Comparison of ENCODE assay signal across 9 mouse cellular contexts in genomic region chr5:142583616-142584126, GRCm38 (mm10). TPM values are rescaled to one million over a fixed set of nuclear protein-coding genes. Genes with fewer than 3 reads are reported as not detected.
A peak's percentile ranks its signal among the peaks of the same experiment; 100 is the strongest.
DNase-seq lines count a peak whose midpoint lies in the region; ATAC-seq and TF ChIP-seq lines count a peak whose summit lies in the region.
"Had no signal": no experiment of that assay in that cellular context is flagged by ENCODE, and none has a peak within 500 bp of the region (broad histone marks: within the 10 kb centered on the region; RNA-seq: fewer than 3 reads in every experiment).

No protein-coding gene starts in this region.

- no peak overlapping the region for H3K4me3 ChIP-seq in embryonic facial prominence, embryonic 13.5 days
- H3K4me3 ChIP-seq in layer of hippocampus, adult 2 months: peak overlapping the region; percentile 23; the same call in 1 of the 2 replicates
- no peak overlapping the region for H3K4me3 ChIP-seq in myocyte
- H3K4me3 ChIP-seq: heart, embryonic 15.5 days; megakaryocyte, embryonic 14.5 days had no signal

- peak; percentile 61 for DNase-seq in brain, embryonic 18.5 days (ENCODE audit: low read depth, low spot score)
- peak; percentile 60 to 72 for DNase-seq in layer of hippocampus, adult 2 months (ENCODE audit: low spot score in 2 of 2)
- DNase-seq in embryo, embryonic 9.5 days (ENCODE audit: extremely low spot score): no peak
- DNase-seq in spleen, postnatal 4 days (ENCODE audit: low spot score in 2 of 2): no peak
- no peak for DNase-seq in heart, postnatal 25 days (ENCODE audit: low spot score)

- TF ChIP-seq POLR2A in myocyte (IDR thresholded peaks at IDR 0.05; ENCODE audit: insufficient read length, low read depth): no peak

- 0 out of 2 replicates have a peak, but pooled peaks cover 3% of the 10 kb centered on the region for H3K27me3 ChIP-seq in embryonic facial prominence, embryonic 13.5 days
- peaks cover 31% of the 10 kb centered on the region for H3K27me3 ChIP-seq in myocyte (ENCODE audit: control insufficient read depth, insufficient read depth, insufficient read length)

- ATAC-seq in embryonic facial prominence, embryonic 13.5 days (ENCODE audit: insufficient number of reproducible peaks, insufficient read depth, low FRiP score, low TSS enrichment, low read depth): 0 out of 2 replicates have a peak, but pooled peaks have one; percentile 21

- 0 out of 2 replicates have a peak, but pooled peaks have one; percentile 10 for TF ChIP-seq CTCF in layer of hippocampus, adult 2 months (conservative IDR thresholded peaks at IDR 0.05)

- H3ac ChIP-seq in myocyte (ENCODE audit: control insufficient read depth, insufficient read length): no peak overlapping the region

- H3K79me2 ChIP-seq in myocyte (ENCODE audit: control insufficient read depth, insufficient read depth): no peaks in the 10 kb centered on the region

- intact Hi-C loops in heart, postnatal 25 days (cut with DNase I): no loop called here

- H3K27ac ChIP-seq in embryonic facial prominence, embryonic 13.5 days: no peak overlapping the region
- H3K27ac ChIP-seq in layer of hippocampus, adult 2 months: peak overlapping the region; percentile 87
- H3K27ac ChIP-seq: heart, embryonic 15.5 days had no signal

- H3K4me2 ChIP-seq in embryonic facial prominence, embryonic 13.5 days: no peak overlapping the region
- no peak overlapping the region for H3K4me2 ChIP-seq in myocyte (ENCODE audit: low read depth)
- H3K4me2 ChIP-seq: heart, embryonic 15.5 days had no signal

- 68% methylated on average over 14 of the region's 14 CpGs for WGBS in embryonic facial prominence, embryonic 13.5 days

- 0 out of 2 replicates have a peak, but pooled peaks cover 2% of the 10 kb centered on the region for H3K9me3 ChIP-seq in embryonic facial prominence, embryonic 13.5 days
- H3K9me3 ChIP-seq: heart, embryonic 15.5 days had no signal

- H3K36me3 ChIP-seq in embryonic facial prominence, embryonic 13.5 days: no peaks in the 10 kb centered on the region
- H3K36me3 ChIP-seq in myocyte (ENCODE audit: control insufficient read depth, insufficient read depth): no peaks in the 10 kb centered on the region
- H3K36me3 ChIP-seq: heart, embryonic 15.5 days had no signal

- no peak overlapping the region for H3K9ac ChIP-seq in embryonic facial prominence, embryonic 13.5 days
- H3K9ac ChIP-seq: heart, embryonic 15.5 days had no signal

- H3K4me1 ChIP-seq in embryonic facial prominence, embryonic 13.5 days: 0 out of 2 replicates have a peak, but pooled peaks cover 3% of the 10 kb centered on the region
- H3K4me1 ChIP-seq: heart, embryonic 15.5 days; megakaryocyte, embryonic 14.5 days had no signal

TF ChIP-seq in myocyte, 11 proteins besides CTCF, POLR2A, EP300 and RAD21:
- TF ChIP-seq MYOG (IDR thresholded peaks at IDR 0.05; ENCODE audit: control insufficient read depth in 1 of 3, insufficient read depth in 1 of 3, insufficient read length in 2 of 3, low read depth in 2 of 3): peak in 2 of 3 experiments; percentile 53 to 64
- TF ChIP-seq E2F4 (IDR thresholded peaks at IDR 0.05; ENCODE audit: insufficient read depth): no peak
- peak in 2 of 3 experiments; percentile 57 to 81 for TF ChIP-seq MYOD1 (IDR thresholded peaks at IDR 0.05; ENCODE audit: control insufficient read depth in 1 of 3, insufficient read length in 2 of 3, low read depth in 2 of 3)
- TF ChIP-seq TCF3 (IDR thresholded peaks at IDR 0.05; ENCODE audit: insufficient read length, low read depth): no peak
TF ChIP-seq in myocyte: peak in this region for 2.

RNA-seq across cellular contexts. Expression of gene Mmd2, which starts 24.9 kb away (rescaled TPM):
- polyA plus RNA-seq in embryonic facial prominence, embryonic 13.5 days (2015; fragmentation: Nextera tagmentation; extraction: Ambion mirVana): 3.1 and 3.6 TPM in 2 replicates
- 100 to 1,000 TPM; 155 to 167 TPM for total RNA-seq in layer of hippocampus, adult 2 months (2021)
- not detected for polyA plus RNA-seq in myocyte (2012; fragmentation: generic; extraction: Trizol)
- under 1 TPM; 0.11 to 0.21 TPM for total RNA-seq in heart, postnatal 25 days (2021)

RNA-seq across cellular contexts. Expression of gene Radil, which starts 32.8 kb away (rescaled TPM):
- 6.0 and 8.0 TPM in 2 replicates for polyA plus RNA-seq in embryonic facial prominence, embryonic 13.5 days (2015; fragmentation: Nextera tagmentation; extraction: Ambion mirVana)
- total RNA-seq in layer of hippocampus, adult 2 months (2021): 10 to 100 TPM; 13.4 to 15.7 TPM
- 1.6 TPM for polyA plus RNA-seq in myocyte (2012; fragmentation: generic; extraction: Trizol)
- total RNA-seq in heart, postnatal 25 days (2021): 1 to 10 TPM; 2.0 to 2.4 TPM

RNA-seq across cellular contexts. Expression of gene Wipi2, which starts 43.8 kb away (rescaled TPM):
- 50.2 and 55.0 TPM in 2 replicates for polyA plus RNA-seq in embryonic facial prominence, embryonic 13.5 days (2015; fragmentation: Nextera tagmentation; extraction: Ambion mirVana)
- 100 to 1,000 TPM in 1 of 2 experiments, 10 to 100 TPM in 1; 99.8 to 102 TPM for total RNA-seq in layer of hippocampus, adult 2 months (2021)
- 52.0 TPM for polyA plus RNA-seq in myocyte (2012; fragmentation: generic; extraction: Trizol)
- 10 to 100 TPM; 34.7 to 38.9 TPM for total RNA-seq in heart, postnatal 25 days (2021)

RNA-seq across cellular contexts. Expression of gene Papolb, which starts 53.8 kb away (rescaled TPM):
- polyA plus RNA-seq in embryonic facial prominence, embryonic 13.5 days (2015; fragmentation: Nextera tagmentation; extraction: Ambion mirVana): 0.04 and 0.18 TPM in 2 replicates
- total RNA-seq in layer of hippocampus, adult 2 months (2021): under 1 TPM; 0.66 to 0.84 TPM
- polyA plus RNA-seq in myocyte (2012; fragmentation: generic; extraction: Trizol): 0.02 TPM
- total RNA-seq in heart, postnatal 25 days (2021): under 1 TPM; 0.06 to 0.08 TPM

Comparison
In these comparisons a context has a peak if more than half of its experiments do, and no peak if none do; other contexts are left out.
1. DNase-seq: peak in brain, embryonic 18.5 days (single experiment) and layer of hippocampus, adult 2 months (2 of 2); none in embryo, embryonic 9.5 days (single experiment), spleen, postnatal 4 days (0 of 2) and heart, postnatal 25 days (single experiment).
2. RNA of gene Mmd2, which starts 24.9 kb away (total RNA-seq): 155 to 167 TPM in layer of hippocampus, adult 2 months; 0.11 to 0.21 TPM in heart, postnatal 25 days; every median in the first group is over 100 times any median in the second.
3. RNA of gene Radil, which starts 32.8 kb away (total RNA-seq): 13.4 to 15.7 TPM in layer of hippocampus, adult 2 months; 2.0 to 2.4 TPM in heart, postnatal 25 days; every median in the first group is over 4 times any median in the second.